ENCODE assay signal across 8 mouse cellular contexts in the genomic region with DNA sequence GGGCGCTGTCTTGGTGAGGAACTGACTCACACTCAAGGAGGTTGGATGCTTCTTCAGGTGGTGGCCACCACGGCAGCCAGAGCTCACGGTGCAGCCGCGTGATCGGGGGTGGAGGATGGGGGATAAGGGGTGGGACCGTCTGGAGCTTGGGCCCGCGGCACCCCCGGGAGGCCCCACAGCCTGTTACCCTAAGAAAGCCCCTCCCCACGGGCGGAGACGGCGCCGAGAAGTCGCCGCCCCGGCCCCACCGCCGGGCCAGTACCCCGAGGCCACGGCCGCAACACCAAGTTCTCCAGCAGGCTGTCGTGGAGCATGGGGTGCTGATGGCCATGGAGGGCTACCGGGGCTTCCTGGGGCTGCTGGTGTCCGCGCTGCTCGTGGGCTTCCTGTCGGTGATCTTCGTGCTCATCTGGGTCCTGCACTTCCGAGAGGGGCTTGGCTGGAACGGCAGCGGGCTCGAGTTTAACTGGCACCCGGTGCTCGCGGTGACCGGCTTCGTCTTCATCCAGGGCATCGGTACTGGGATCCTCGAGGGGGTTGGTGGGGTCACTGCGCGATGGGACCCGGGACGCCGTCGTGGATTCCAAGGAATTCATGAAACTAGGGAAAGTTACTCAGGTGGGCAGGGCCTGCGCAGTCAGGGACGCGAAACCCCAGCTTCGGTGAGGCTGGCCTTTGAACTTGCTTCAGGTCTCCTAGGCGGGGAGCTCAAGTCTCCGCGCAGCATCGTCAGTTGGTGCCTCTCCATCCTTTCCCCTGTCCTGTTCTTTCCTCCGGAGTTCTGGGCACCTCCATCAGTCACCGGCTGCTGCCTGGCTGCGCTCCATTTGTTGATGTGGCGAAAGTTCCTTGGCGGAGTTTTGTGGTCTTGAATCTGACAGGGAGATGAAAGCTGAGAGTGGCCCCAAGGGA. TPM values are rescaled to one million over a fixed set of nuclear protein-coding genes. Genes with fewer than 3 reads are reported as not detected.
DNase-seq lines count a peak whose midpoint lies in the region; ATAC-seq and TF ChIP-seq lines count a peak whose summit lies in the region.

A gene (plus strand): TSS at position 127 of the 912 bp plus-strand sequence.

- peak within 1 kb of the TSS; percentile 47 for H3K4me3 ChIP-seq in forebrain, embryonic 15.5 days
- H3K4me3 ChIP-seq in limb, embryonic 14.5 days (replicated peaks; ENCODE audit: low read length): peak within 1 kb of the TSS; percentile 56
- peak within 1 kb of the TSS; percentile 38 for H3K4me3 ChIP-seq in midbrain, postnatal 0 days (ENCODE audit: low read depth, low read length)

- H3K9me3 ChIP-seq in forebrain, embryonic 15.5 days: no peaks in the 10 kb centered on the region
- H3K9me3 ChIP-seq in limb, embryonic 14.5 days (ENCODE audit: control insufficient read depth, low read length): no peaks in the 10 kb centered on the region
- H3K9me3 ChIP-seq in midbrain, postnatal 0 days (ENCODE audit: low read length): no peaks in the 10 kb centered on the region

- H3K27ac ChIP-seq in forebrain, embryonic 15.5 days (replicated peaks): no peak within 1 kb of the TSS
- 0 out of 2 replicates have a peak within 1 kb of the TSS, but pooled peaks have one; percentile 22 for H3K27ac ChIP-seq in limb, embryonic 14.5 days (replicated peaks; ENCODE audit: low read depth, low read length)
- H3K27ac ChIP-seq in midbrain, postnatal 0 days (ENCODE audit: low read depth, low read length): no peak within 1 kb of the TSS

- TF ChIP-seq POLR2A in limb, embryonic 14.5 days (IDR thresholded peaks at IDR 0.05; ENCODE audit: borderline replicate concordance, extremely low read depth, insufficient read depth, insufficient read length): 0 out of 2 replicates have a peak, but pooled peaks have one; percentile 18

- DNase-seq in cerebellum, adult 9-11 months: peak; percentile 4
- DNase-seq in cerebellum, adult 11-12 months: no peak
- peak; percentile 22 for DNase-seq in T-cell, adult 2 months (ENCODE audit: low spot score)
- peak; percentile 85 for DNase-seq in heart, postnatal 4 days
- DNase-seq in limb, embryonic 14.5 days (ENCODE audit: low spot score): no peak
- peak; percentile 40 for DNase-seq in midbrain, postnatal 0 days (ENCODE audit: low spot score)
- no peak for DNase-seq in frontal cortex, postnatal 10 days (ENCODE audit: low spot score in 2 of 2)

- no peak for TF ChIP-seq CTCF in midbrain, postnatal 0 days (IDR thresholded peaks at IDR 0.05)

- H3K27me3 ChIP-seq in forebrain, embryonic 15.5 days: 0 out of 2 replicates have a peak, but pooled peaks cover 11% of the 10 kb centered on the region
- H3K27me3 ChIP-seq in limb, embryonic 14.5 days (ENCODE audit: control insufficient read depth, insufficient read depth, low read length): no peaks in the 10 kb centered on the region
- H3K27me3 ChIP-seq in midbrain, postnatal 0 days (ENCODE audit: insufficient read depth, low read length): peaks cover 14% of the 10 kb centered on the region; the same call in 1 of the 2 replicates

- peak within 1 kb of the TSS; percentile 49 for H3K9ac ChIP-seq in forebrain, embryonic 15.5 days (replicated peaks)
- peak within 1 kb of the TSS; percentile 70 for H3K9ac ChIP-seq in limb, embryonic 14.5 days (ENCODE audit: low read depth, low read length, severe bottlenecking)
- peak within 1 kb of the TSS; percentile 36; the same call in 1 of the 2 replicates for H3K9ac ChIP-seq in midbrain, postnatal 0 days (replicated peaks; ENCODE audit: low read length, poor library complexity, severe bottlenecking)

- ATAC-seq in forebrain, embryonic 15.5 days (replicated peaks): peak; percentile 46; the same call in 1 of the 2 replicates
- ATAC-seq in limb, embryonic 14.5 days (ENCODE audit: low FRiP score, low read depth): peak; percentile 57
- 0 out of 2 replicates have a peak, but pooled peaks have one; percentile 13 for ATAC-seq in midbrain, postnatal 0 days (ENCODE audit: low FRiP score)

- H3K4me2 ChIP-seq in forebrain, embryonic 15.5 days (replicated peaks): peak within 1 kb of the TSS; percentile 91
- peak within 1 kb of the TSS; percentile 84 for H3K4me2 ChIP-seq in limb, embryonic 14.5 days (replicated peaks; ENCODE audit: low read depth, low read length, severe bottlenecking)
- peak within 1 kb of the TSS; percentile 78 for H3K4me2 ChIP-seq in midbrain, postnatal 0 days (ENCODE audit: low read depth, low read length, poor library complexity, severe bottlenecking)

- H3K36me3 ChIP-seq in forebrain, embryonic 15.5 days: no peaks in the 10 kb centered on the region
- no peaks in the 10 kb centered on the region for H3K36me3 ChIP-seq in limb, embryonic 14.5 days (ENCODE audit: control insufficient read depth, insufficient read depth, low read length)
- no peaks in the 10 kb centered on the region for H3K36me3 ChIP-seq in midbrain, postnatal 0 days (ENCODE audit: insufficient read depth, low read length)

- 4% methylated on average over 60 of the region's 60 CpGs for WGBS in forebrain, embryonic 15.5 days
- 3% methylated on average over 59 of the region's 60 CpGs for WGBS in limb, embryonic 14.5 days
- 3% methylated on average over 60 of the region's 60 CpGs for WGBS in midbrain, postnatal 0 days

- H3K4me1 ChIP-seq in forebrain, embryonic 15.5 days: peaks cover 30% of the 10 kb centered on the region
- peaks cover 32% of the 10 kb centered on the region for H3K4me1 ChIP-seq in limb, embryonic 14.5 days (ENCODE audit: control insufficient read depth, insufficient read depth, low read length)
- no peaks in the 10 kb centered on the region; the same call in 1 of the 2 replicates for H3K4me1 ChIP-seq in midbrain, postnatal 0 days (ENCODE audit: insufficient read depth, low read length)

RNA-seq across cellular contexts. Expression of the gene that starts here (rescaled TPM):
- 1.0 and 1.5 TPM in 2 replicates for polyA plus RNA-seq in forebrain, embryonic 15.5 days (2015; fragmentation: Nextera tagmentation; extraction: Ambion mirVana)
- 1 to 10 TPM; 1.2 to 1.3 TPM for total RNA-seq in heart, postnatal 4 days (2021)
- 18.9 and 21.6 TPM in 2 replicates for polyA plus RNA-seq in limb, embryonic 14.5 days (2012; rRNA removed)
- 6.5 and 7.4 TPM in 2 replicates for polyA plus RNA-seq in limb, embryonic 14.5 days (2014; fragmentation: Nextera tagmentation; extraction: Ambion mirVana)
- 6.3 and 6.9 TPM in 2 replicates for total RNA-seq in midbrain, postnatal 0 days (2014; rRNA removed)
- polyA plus RNA-seq in midbrain, postnatal 0 days (2015; fragmentation: Nextera tagmentation; extraction: Ambion mirVana): 1.5 and 2.2 TPM in 2 replicates

Comparison
In these comparisons a context has a peak if more than half of its experiments do, and no peak if none do; other contexts are left out.
1. DNase-seq: peak in cerebellum, adult 9-11 months (single experiment), T-cell, adult 2 months (single experiment), heart, postnatal 4 days (single experiment) and midbrain, postnatal 0 days (single experiment); none in cerebellum, adult 11-12 months (single experiment), limb, embryonic 14.5 days (single experiment) and frontal cortex, postnatal 10 days (0 of 2).
2. Peak in every context shown above with its lines, with median percentiles within 50 percentile points of each other: ATAC-seq, H3K4me2 ChIP-seq, H3K4me3 ChIP-seq and H3K9ac ChIP-seq.